13 mouse cellular contexts compared by ENCODE assay signal in genomic region chr13:14142294-14142966, GRCm38 (mm10).
DNase-seq lines count a peak whose midpoint lies in the region; ATAC-seq and TF ChIP-seq lines count a peak whose summit lies in the region.
"Had no signal": no experiment of that assay in that cellular context is flagged by ENCODE, and none has a peak within 500 bp of the region (broad histone marks: within the 10 kb centered on the region; RNA-seq: fewer than 3 reads in every experiment).

No protein-coding gene starts in this region.

- no peaks in the 10 kb centered on the region for H3K9me3 ChIP-seq in lung, embryonic 14.5 days (ENCODE audit: low read depth, low read length)
- H3K9me3 ChIP-seq: heart, embryonic 13.5 days; midbrain, embryonic 15.5 days had no signal

- H3K4me1 ChIP-seq in lung, embryonic 14.5 days (ENCODE audit: insufficient read depth) = no peaks in the 10 kb centered on the region
- H3K4me1 ChIP-seq: heart, embryonic 13.5 days; midbrain, embryonic 15.5 days had no signal

- peaks cover 13% of the 10 kb centered on the region; the same call in 1 of the 2 replicates for H3K36me3 ChIP-seq in lung, embryonic 14.5 days (ENCODE audit: insufficient read depth)

- H3K27ac ChIP-seq in lung, embryonic 14.5 days (ENCODE audit: low read depth) = no peak overlapping the region
- H3K27ac ChIP-seq: heart, embryonic 13.5 days; midbrain, embryonic 15.5 days had no signal

- peak; percentile 24 for DNase-seq in lung, embryonic 14.5 days
- no peak for DNase-seq in lung, adult 18-20 months
- DNase-seq in R1 (ENCODE audit: low read depth, low spot score) = peak; percentile 39
- DNase-seq in embryo, embryonic 11.5 days (ENCODE audit: low read depth, low spot score) = peak; percentile 3
- peak; percentile 2 for DNase-seq in mesoderm, embryonic 11.5 days (ENCODE audit: low read depth, low spot score)
- no peak for DNase-seq in frontal cortex, postnatal 14 days (ENCODE audit: low spot score in 2 of 2)
- DNase-seq in ovary, adult 18-20 months (ENCODE audit: low spot score) = no peak
- no peak for DNase-seq in right cerebral cortex, postnatal 36 days (ENCODE audit: low spot score in 2 of 2)
- DNase-seq: cerebellum, adult 18-20 months had no signal

- H3K4me2 ChIP-seq in lung, embryonic 14.5 days = no peak overlapping the region
- H3K4me2 ChIP-seq: heart, embryonic 13.5 days; midbrain, embryonic 15.5 days had no signal

- TF ChIP-seq CTCF in lung, embryonic 14.5 days (IDR thresholded peaks at IDR 0.05; ENCODE audit: low read depth) = peak; percentile 18; the same call in 1 of the 2 replicates

- no peak overlapping the region for H3K9ac ChIP-seq in lung, embryonic 14.5 days
- H3K9ac ChIP-seq: heart, embryonic 13.5 days; midbrain, embryonic 15.5 days had no signal

- ATAC-seq in lung, embryonic 14.5 days (ENCODE audit: insufficient read depth) = no peak
- ATAC-seq: activated CD4-positive, CD25-positive, alpha-beta regulatory T cell, adult 4 months; forebrain, embryonic 16.5 days; midbrain, embryonic 15.5 days had no signal

- WGBS in lung, embryonic 14.5 days = 87% methylated on average over 2 of the region's 2 CpGs

- no peak overlapping the region for H3K4me3 ChIP-seq in lung, embryonic 14.5 days (ENCODE audit: low read depth, low read length)
- H3K4me3 ChIP-seq: heart, embryonic 13.5 days; midbrain, embryonic 15.5 days had no signal

- H3K27me3 ChIP-seq in lung, embryonic 14.5 days (ENCODE audit: insufficient read depth, low read length) = no peaks in the 10 kb centered on the region
- H3K27me3 ChIP-seq: heart, embryonic 13.5 days; midbrain, embryonic 15.5 days had no signal

Comparison
In these comparisons a context has a peak if more than half of its experiments do, and no peak if none do; other contexts are left out.
1. DNase-seq: peak in lung, embryonic 14.5 days (single experiment), R1 (single experiment), embryo, embryonic 11.5 days (single experiment) and mesoderm, embryonic 11.5 days (single experiment); none in lung, adult 18-20 months (0 of 2), frontal cortex, postnatal 14 days (0 of 2), ovary, adult 18-20 months (single experiment) and right cerebral cortex, postnatal 36 days (0 of 2).